Mouse (Mus musculus): ENCODE results near the gene Cdkn2aipnl.

Gene Cdkn2aipnl

GRCm38 (mm10) chr11:52003772-52004528, 36.5 kb downstream of the Cdkn2aipnl start, which contains the start of gene Cdkl3:
Cdkl3 (plus strand) TSS chr11:52004221.
- peak; percentile 67 to 79 for DNase-seq (ENCODE audit: low spot score in 2 of 2)

- no peak for DNase-seq (ENCODE audit: low spot score in 2 of 2)
Observed at GRCm38 (mm10) chr11:52005586-52005985, 38.1 kb downstream of the Cdkn2aipnl start.

- DNase-seq (ENCODE audit: low spot score in 2 of 2) = no peak
Observed at GRCm38 (mm10) chr11:52011011-52011410, 43.5 kb downstream of the Cdkn2aipnl start.

- no peak for DNase-seq (ENCODE audit: low spot score in 2 of 2)
Observed at GRCm38 (mm10) chr11:52011541-52011940, 44.1 kb downstream of the Cdkn2aipnl start.

GRCm38 (mm10) chr11:52018217-52018616, 50.8 kb downstream of the Cdkn2aipnl start:
- no peak for DNase-seq (ENCODE audit: low spot score in 2 of 2)
